Mouse (Mus musculus): Measurements from ENCODE around the gene Fbxw8.

- TF ChIP-seq CTCF (IDR thresholded peaks at IDR 0.05; ENCODE audit: low read depth): no peak
- no peak for TF ChIP-seq EP300 (IDR thresholded peaks at IDR 0.05; ENCODE audit: low read depth)
Measured at GRCm38 (mm10) chr5:118190491-118190890, 35.2 kb upstream of the Fbxw8 start.

Measured in heart, postnatal 0 days (tissue).